Mouse (Mus musculus) frontal cortex, postnatal 25 days (tissue): ENCODE data around the gene Rab3c.

Source experiments
- DNase-seq, 2 experiments: peaks; one replicate each; pipeline ENCODE4 v3.0.0; 2022; ENCODE audit warnings: low spot score in 2 of 2

Gene Rab3c

GRCm38 (mm10) chr13:110190039-110190438, 90.8 kb downstream of the Rab3c start:
- DNase-seq: no peak

- no peak for DNase-seq
These were observed 95.7 kb downstream of the Rab3c start for GRCm38 (mm10) chr13:110184963-110185685.

GRCm38 (mm10) chr13:110175651-110176050, 105.1 kb downstream of the Rab3c start:
- DNase-seq: no peak

- no peak for DNase-seq
These were observed 111.1 kb downstream of the Rab3c start for GRCm38 (mm10) chr13:110169669-110170068.

GRCm38 (mm10) chr13:110169152-110169551, 111.6 kb downstream of the Rab3c start:
- DNase-seq: no peak

- DNase-seq: no peak
These were observed 112.2 kb downstream of the Rab3c start for GRCm38 (mm10) chr13:110168570-110168969.

- no peak for DNase-seq
These were observed 114.0 kb downstream of the Rab3c start for GRCm38 (mm10) chr13:110166622-110167330.

- DNase-seq: no peak
These were observed 120.8 kb downstream of the Rab3c start for GRCm38 (mm10) chr13:110159980-110160379.

GRCm38 (mm10) chr13:110158588-110159519, 121.9 kb downstream of the Rab3c start:
- no peak for DNase-seq

GRCm38 (mm10) chr13:110145545-110145944, 135.3 kb downstream of the Rab3c start:
- DNase-seq: no peak

- DNase-seq: no peak
These were observed 135.8 kb downstream of the Rab3c start for GRCm38 (mm10) chr13:110145019-110145418.

- no peak for DNase-seq
These were observed 141.5 kb downstream of the Rab3c start for GRCm38 (mm10) chr13:110139339-110139738.

GRCm38 (mm10) chr13:110138644-110139043, 142.2 kb downstream of the Rab3c start:
- DNase-seq: no peak

- no peak for DNase-seq
These were observed 153.1 kb downstream of the Rab3c start for GRCm38 (mm10) chr13:110127613-110128258.

GRCm38 (mm10) chr13:110122825-110123224, 158.0 kb downstream of the Rab3c start:
- DNase-seq: no peak

GRCm38 (mm10) chr13:110116892-110117291, 163.9 kb downstream of the Rab3c start:
- no peak for DNase-seq

- no peak for DNase-seq
These were observed 164.5 kb downstream of the Rab3c start for GRCm38 (mm10) chr13:110116316-110116715.

- no peak for DNase-seq
These were observed 165.7 kb downstream of the Rab3c start for GRCm38 (mm10) chr13:110114870-110115645.

GRCm38 (mm10) chr13:110113711-110114110, 167.1 kb downstream of the Rab3c start:
- no peak for DNase-seq

GRCm38 (mm10) chr13:110097424-110098050, 183.3 kb downstream of the Rab3c start:
- DNase-seq: no peak
